Mouse (Mus musculus): ENCODE results near the gene Sez6l2. TPM values are rescaled to one million over a fixed set of nuclear protein-coding genes. Genes with fewer than 3 reads are reported as not detected.

Sez6l2 gene
- polyA plus RNA-seq, 1 experiment from 2014 or later = 68.9 TPM

GRCm38 (mm10) chr7:126986319-126986718 is 36.0 kb downstream of the Sez6l2 start:
- Histone ChIP-seq H3K4me1 (replicated peaks; ENCODE audit: control insufficient read depth, insufficient read depth, low read length) (no peaks in the 10 kb centered on the region), H3K9ac (no peak overlapping the region), H3K27ac (no peak overlapping the region), H3K4me2 (replicated peaks) (no peak overlapping the region), H3K36me3 (replicated peaks; ENCODE audit: control insufficient read depth, insufficient read depth) (0 out of 2 replicates have a peak, but pooled peaks cover 4% of the 10 kb centered on the region), H3K27me3 (ENCODE audit: control insufficient read depth, insufficient read depth, low read length) (no peaks in the 10 kb centered on the region), H3K4me3 (replicated peaks; ENCODE audit: low read length) (no peak overlapping the region), H3K9me3 (ENCODE audit: control insufficient read depth, low read length) (no peaks in the 10 kb centered on the region)
- 52% methylated on average over 9 of the region's 9 CpGs for WGBS
- ATAC-seq (ENCODE audit: low FRiP score) (no peak), DNase-seq (ENCODE audit: low spot score) (no peak)

- no peak overlapping the region for H3K9ac ChIP-seq
- no peak for DNase-seq (ENCODE audit: low spot score)
- H3K4me3 ChIP-seq (replicated peaks; ENCODE audit: low read length) = no peak overlapping the region
- no peak for ATAC-seq (ENCODE audit: low FRiP score)
- no peak overlapping the region for H3K27ac ChIP-seq
- H3K36me3 ChIP-seq (replicated peaks; ENCODE audit: control insufficient read depth, insufficient read depth) = no peaks in the 10 kb centered on the region
- H3K9me3 ChIP-seq (ENCODE audit: control insufficient read depth, low read length) = no peaks in the 10 kb centered on the region
- 75% methylated on average over 8 of the region's 8 CpGs for WGBS
- H3K4me2 ChIP-seq (replicated peaks) = no peak overlapping the region
- no peaks in the 10 kb centered on the region for H3K27me3 ChIP-seq (ENCODE audit: control insufficient read depth, insufficient read depth, low read length)
- no peaks in the 10 kb centered on the region for H3K4me1 ChIP-seq (replicated peaks; ENCODE audit: control insufficient read depth, insufficient read depth, low read length)
These were observed 38.5 kb downstream of the Sez6l2 start for GRCm38 (mm10) chr7:126988816-126989215.

GRCm38 (mm10) chr7:126996449-126996848 is 46.1 kb downstream of the Sez6l2 start:
- ATAC-seq (ENCODE audit: low FRiP score) (no peak), DNase-seq (ENCODE audit: low spot score) (no peak)
- WGBS = 82% methylated on average over 4 of the region's 4 CpGs
- H3K27ac ChIP-seq = no peak overlapping the region
- no peak overlapping the region for H3K4me3 ChIP-seq (replicated peaks; ENCODE audit: low read length)
- H3K36me3 ChIP-seq (replicated peaks; ENCODE audit: control insufficient read depth, insufficient read depth) = no peaks in the 10 kb centered on the region
- H3K9me3 ChIP-seq (ENCODE audit: control insufficient read depth, low read length) = no peaks in the 10 kb centered on the region
- no peak overlapping the region for H3K4me2 ChIP-seq (replicated peaks)
- no peaks in the 10 kb centered on the region for H3K27me3 ChIP-seq (ENCODE audit: control insufficient read depth, insufficient read depth, low read length)
- no peaks in the 10 kb centered on the region for H3K4me1 ChIP-seq (replicated peaks; ENCODE audit: control insufficient read depth, insufficient read depth, low read length)
- no peak overlapping the region for H3K9ac ChIP-seq

DNA sequence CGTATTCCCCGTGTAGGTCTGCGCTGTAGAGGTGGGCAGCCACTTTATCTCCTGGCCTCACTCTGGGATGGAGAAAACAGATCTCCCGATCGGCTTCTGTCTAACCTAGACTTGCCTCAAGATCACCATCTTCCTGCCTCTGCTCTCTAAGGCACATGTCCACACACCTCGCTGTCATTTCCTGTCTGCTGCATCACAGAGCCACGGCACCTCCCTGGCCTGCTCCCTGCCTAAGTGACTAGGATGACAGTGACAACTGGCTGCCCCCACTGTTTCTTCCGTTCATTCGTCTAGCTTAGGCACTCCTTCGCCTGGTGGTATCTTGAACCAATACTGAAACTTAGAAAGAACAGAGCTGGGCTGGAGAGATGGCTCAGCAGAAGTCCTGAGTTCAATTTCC is 49.2 kb downstream of the Sez6l2 start:
- Histone ChIP-seq H3K9me3 (ENCODE audit: control insufficient read depth, low read length) (no peaks in the 10 kb centered on the region), H3K4me3 (replicated peaks; ENCODE audit: low read length) (no peak overlapping the region), H3K9ac (no peak overlapping the region), H3K36me3 (replicated peaks; ENCODE audit: control insufficient read depth, insufficient read depth) (no peaks in the 10 kb centered on the region), H3K4me2 (replicated peaks) (no peak overlapping the region), H3K27ac (no peak overlapping the region), H3K4me1 (replicated peaks; ENCODE audit: control insufficient read depth, insufficient read depth, low read length) (no peaks in the 10 kb centered on the region), H3K27me3 (ENCODE audit: control insufficient read depth, insufficient read depth, low read length) (no peaks in the 10 kb centered on the region)
- 86% methylated on average over 10 of the region's 10 CpGs for WGBS
- ATAC-seq (ENCODE audit: low FRiP score) (no peak), DNase-seq (ENCODE audit: low spot score) (no peak)

- Histone ChIP-seq H3K4me3 (replicated peaks; ENCODE audit: low read length) (no peak overlapping the region), H3K4me1 (replicated peaks; ENCODE audit: control insufficient read depth, insufficient read depth, low read length) (no peaks in the 10 kb centered on the region; the same call in 1 of the 2 replicates), H3K27ac (no peak overlapping the region), H3K36me3 (replicated peaks; ENCODE audit: control insufficient read depth, insufficient read depth) (no peaks in the 10 kb centered on the region), H3K9ac (no peak overlapping the region), H3K27me3 (ENCODE audit: control insufficient read depth, insufficient read depth, low read length) (no peaks in the 10 kb centered on the region), H3K4me2 (replicated peaks) (no peak overlapping the region), H3K9me3 (ENCODE audit: control insufficient read depth, low read length) (no peaks in the 10 kb centered on the region)
- no peak for ATAC-seq (ENCODE audit: low FRiP score)
- DNase-seq (ENCODE audit: low spot score) = no peak
- 93% methylated on average over 5 of the region's 5 CpGs for WGBS
These were observed 53.3 kb downstream of the Sez6l2 start for GRCm38 (mm10) chr7:127003620-127004019.

- no peaks in the 10 kb centered on the region; the same call in 1 of the 2 replicates for H3K4me1 ChIP-seq (replicated peaks; ENCODE audit: control insufficient read depth, insufficient read depth, low read length)
- H3K36me3 ChIP-seq (replicated peaks; ENCODE audit: control insufficient read depth, insufficient read depth) = no peaks in the 10 kb centered on the region
- H3K9me3 ChIP-seq (ENCODE audit: control insufficient read depth, low read length) = no peaks in the 10 kb centered on the region
- WGBS = 92% methylated on average over 4 of the region's 4 CpGs
- H3K27ac ChIP-seq = no peak overlapping the region
- no peak overlapping the region for H3K4me2 ChIP-seq (replicated peaks)
- H3K4me3 ChIP-seq (replicated peaks; ENCODE audit: low read length) = no peak overlapping the region
- ATAC-seq (ENCODE audit: low FRiP score) (no peak), DNase-seq (ENCODE audit: low spot score) (no peak)
- no peak overlapping the region for H3K9ac ChIP-seq
- H3K27me3 ChIP-seq (ENCODE audit: control insufficient read depth, insufficient read depth, low read length) = no peaks in the 10 kb centered on the region
These were observed 53.9 kb downstream of the Sez6l2 start for GRCm38 (mm10) chr7:127004122-127004875.

DNA sequence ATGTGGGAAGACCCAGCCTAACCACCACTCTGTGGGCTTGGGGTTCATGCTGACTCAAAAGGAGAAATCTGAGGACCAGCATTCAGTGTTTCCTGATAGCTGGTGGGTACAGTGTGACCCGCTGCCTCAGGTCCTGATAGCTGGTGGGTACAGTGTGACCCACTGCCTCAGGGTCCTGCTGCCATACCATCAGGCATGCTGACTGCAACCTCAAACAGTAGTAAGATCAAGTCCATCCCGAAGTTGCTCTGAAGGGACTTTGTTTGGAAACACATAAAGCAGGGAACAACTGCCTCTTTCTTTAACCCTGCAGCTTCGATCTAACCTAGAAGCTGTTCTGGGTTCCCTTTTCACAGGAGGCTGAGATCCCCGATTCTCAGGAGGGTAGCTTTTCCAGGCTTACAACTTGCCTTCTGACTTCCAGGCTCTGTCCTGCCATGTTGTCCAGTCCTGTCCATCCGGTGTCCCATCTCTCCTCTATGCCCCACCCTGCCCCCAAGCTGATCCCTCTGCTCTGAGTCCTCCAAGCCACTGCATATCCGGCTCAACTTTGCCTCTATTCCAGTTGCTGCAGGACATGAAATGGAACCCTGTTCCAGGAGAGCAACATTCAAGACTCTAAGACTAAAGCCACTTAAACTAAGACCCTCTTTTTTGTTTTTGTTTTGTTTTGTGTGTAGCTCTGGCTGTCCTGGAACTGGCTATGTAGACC is 57.1 kb downstream of the Sez6l2 start:
- Histone ChIP-seq H3K4me3 (replicated peaks; ENCODE audit: low read length) (no peak overlapping the region), H3K36me3 (replicated peaks; ENCODE audit: control insufficient read depth, insufficient read depth) (peaks cover 4% of the 10 kb centered on the region; the same call in 1 of the 2 replicates), H3K9ac (no peak overlapping the region), H3K4me1 (replicated peaks; ENCODE audit: control insufficient read depth, insufficient read depth, low read length) (no peaks in the 10 kb centered on the region; the same call in 1 of the 2 replicates), H3K9me3 (ENCODE audit: control insufficient read depth, low read length) (no peaks in the 10 kb centered on the region), H3K27me3 (ENCODE audit: control insufficient read depth, insufficient read depth, low read length) (no peaks in the 10 kb centered on the region), H3K4me2 (replicated peaks) (no peak overlapping the region), H3K27ac (no peak overlapping the region)
- WGBS = 84% methylated on average over 6 of the region's 6 CpGs
- DNase-seq (ENCODE audit: low spot score) (no peak), ATAC-seq (ENCODE audit: low FRiP score) (no peak)

DNA sequence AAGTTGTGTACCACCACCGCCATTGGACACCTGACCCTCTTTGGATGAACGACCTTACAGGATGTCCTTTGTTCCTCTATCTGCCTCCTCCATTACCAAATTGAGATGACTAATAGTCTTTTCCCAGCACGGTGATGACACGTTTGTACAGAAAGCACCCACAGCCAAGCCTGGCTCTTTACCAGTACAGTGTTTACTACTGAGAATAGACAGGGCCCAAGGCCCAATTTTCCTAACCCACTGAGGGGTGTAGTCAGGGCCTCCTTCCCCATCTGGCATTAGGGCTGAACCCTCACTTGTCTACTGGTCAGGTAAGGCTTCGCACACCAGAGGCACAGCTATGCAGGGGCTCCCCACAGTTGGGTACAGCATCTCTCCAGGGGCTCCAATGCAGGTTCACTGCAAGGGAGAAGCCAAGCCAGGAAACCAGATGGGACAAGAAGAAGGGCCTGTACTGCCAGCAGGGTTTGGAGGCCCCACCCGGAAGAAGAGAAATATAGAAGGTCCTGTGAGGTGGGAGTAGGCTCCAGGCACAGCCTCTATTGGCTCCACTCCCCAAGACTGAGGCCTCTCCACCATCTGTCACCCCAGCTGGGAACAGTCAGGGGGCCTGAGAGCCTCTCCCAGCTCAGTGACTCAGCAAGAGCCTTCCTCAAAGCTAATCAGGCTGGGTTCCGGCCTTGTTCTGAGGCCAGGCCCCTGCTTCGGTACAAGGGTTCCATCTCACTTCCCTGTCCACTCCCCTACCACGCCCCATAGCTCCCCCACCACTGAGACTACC is 58.1 kb downstream of the Sez6l2 start:
- Histone ChIP-seq H3K9ac (no peak overlapping the region), H3K36me3 (replicated peaks; ENCODE audit: control insufficient read depth, insufficient read depth) (peaks cover 14% of the 10 kb centered on the region), H3K4me1 (replicated peaks; ENCODE audit: control insufficient read depth, insufficient read depth, low read length) (peaks cover 3% of the 10 kb centered on the region; the same call in 1 of the 2 replicates), H3K9me3 (ENCODE audit: control insufficient read depth, low read length) (no peaks in the 10 kb centered on the region), H3K27ac (peak overlapping the region; percentile 23), H3K4me3 (replicated peaks; ENCODE audit: low read length) (no peak overlapping the region), H3K27me3 (ENCODE audit: control insufficient read depth, insufficient read depth, low read length) (no peaks in the 10 kb centered on the region), H3K4me2 (replicated peaks) (no peak overlapping the region)
- 67% methylated on average over 9 of the region's 9 CpGs for WGBS
- no peak for DNase-seq (ENCODE audit: low spot score)
- peak; percentile 45; the same call in 1 of the 2 replicates for ATAC-seq (ENCODE audit: low FRiP score)

All from hindbrain, embryonic 14.5 days (tissue).